Mouse (Mus musculus) small intestine, adult 2 months (tissue): ENCODE results near the gene Orc1. TPM values are rescaled to one million over a fixed set of nuclear protein-coding genes. Genes with fewer than 3 reads are reported as not detected.

Experiments used
- H3K27ac ChIP-seq: fragments of 200-500 bp; 2 replicates; pipeline ENCODE4 v1.5.1; 2012; ENCODE audit warnings: low read depth, low read length, control low read depth, inconsistent platforms; ENCODE audit not compliant: insufficient read depth
- H3K27me3 ChIP-seq: fragments of 200-500 bp; 2 replicates; pipeline ENCODE4 v1.6.1; 2012; ENCODE audit warnings: mild to moderate bottlenecking, moderate library complexity, low read length, inconsistent platforms; ENCODE audit not compliant: control insufficient read depth, insufficient read depth
- H3K36me3 ChIP-seq: fragments of 200-500 bp; 2 replicates; pipeline ENCODE4 v1.6.1; 2012; ENCODE audit warnings: mild to moderate bottlenecking, low read length, control low read depth, inconsistent platforms; ENCODE audit not compliant: control insufficient read depth, insufficient read depth
- H3K4me1 ChIP-seq: fragments of 200-500 bp; 2 replicates; pipeline ENCODE4 v1.6.1; 2012; ENCODE audit warnings: low read length, inconsistent platforms, mixed read lengths; ENCODE audit not compliant: control insufficient read depth, insufficient read depth, insufficient read length
- H3K4me3 ChIP-seq: fragments of 200-500 bp; 2 replicates; pipeline ENCODE4 v1.5.1; 2012; ENCODE audit warnings: low read depth, mild to moderate bottlenecking, control low read depth, inconsistent platforms, low read length, moderate library complexity
- CTCF ChIP-seq: fragments of 200-500 bp; IDR thresholded peaks from 2 replicates; pipeline ENCODE4 v1.5.1; 2012; ENCODE audit warnings: low read depth, mild to moderate bottlenecking, control low read depth, inconsistent platforms, low read length, moderate library complexity, mixed read lengths; ENCODE audit not compliant: insufficient replicate concordance, insufficient read length; ENCODE audit errors: extremely low read depth
- POLR2A ChIP-seq: fragments of 200-500 bp; IDR thresholded peaks from 2 replicates; pipeline ENCODE4 v1.6.1; 2012; ENCODE audit warnings: low read depth, mild to moderate bottlenecking, control low read depth, inconsistent platforms, low read length, moderate library complexity
- WGBS: fragments of 180-500 bp; shearing (Covaris S2); methylation state at CpG from one replicate; pipeline ENCODE4 v1.1.7; 2018; 5-methylcytosine and 5-hydroxymethylcytosine counted together
- polyA plus RNA-seq: library from polyadenylated mRNA; depleted of rRNA; stranded (reverse); fragments of >200 nt; gene quantifications from 2 replicates; pipeline ENCODE4 v1.2.3, GENCODE M21; 2012; rRNA removed

Orc1 gene
- polyA plus RNA-seq, 1 experiment = 0.41 TPM

DNA sequence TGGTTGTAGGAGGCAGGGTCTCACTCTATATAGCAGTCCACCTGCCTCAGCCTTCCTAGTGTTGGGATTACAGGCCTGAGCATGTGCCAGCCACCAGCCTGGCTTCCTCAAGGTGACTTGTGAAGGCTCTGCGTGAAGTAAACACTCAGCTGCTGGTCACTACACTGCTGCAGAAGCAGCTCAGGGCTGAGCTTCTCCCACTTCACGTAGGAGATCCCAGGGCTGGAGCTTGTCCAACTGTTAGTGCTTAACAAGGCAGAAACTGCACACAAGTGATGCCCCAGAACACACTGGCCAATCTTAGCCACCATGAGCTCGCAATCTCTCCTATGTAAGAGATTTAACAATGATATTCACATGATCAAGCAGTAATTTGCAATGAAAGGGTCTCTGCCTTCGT is 55.5 kb downstream of the Orc1 start:
- H3K4me3 ChIP-seq = no peak overlapping the region
- H3K27me3 ChIP-seq = no peaks in the 10 kb centered on the region
- H3K4me1 ChIP-seq = 0 out of 2 replicates have a peak, but pooled peaks cover 3% of the 10 kb centered on the region
- TF ChIP-seq POLR2A = no peak
- TF ChIP-seq CTCF = no peak
- 86% methylated on average over 4 of the region's 4 CpGs for WGBS
- H3K36me3 ChIP-seq = peaks cover 50% of the 10 kb centered on the region
- H3K27ac ChIP-seq = no peak overlapping the region

DNA sequence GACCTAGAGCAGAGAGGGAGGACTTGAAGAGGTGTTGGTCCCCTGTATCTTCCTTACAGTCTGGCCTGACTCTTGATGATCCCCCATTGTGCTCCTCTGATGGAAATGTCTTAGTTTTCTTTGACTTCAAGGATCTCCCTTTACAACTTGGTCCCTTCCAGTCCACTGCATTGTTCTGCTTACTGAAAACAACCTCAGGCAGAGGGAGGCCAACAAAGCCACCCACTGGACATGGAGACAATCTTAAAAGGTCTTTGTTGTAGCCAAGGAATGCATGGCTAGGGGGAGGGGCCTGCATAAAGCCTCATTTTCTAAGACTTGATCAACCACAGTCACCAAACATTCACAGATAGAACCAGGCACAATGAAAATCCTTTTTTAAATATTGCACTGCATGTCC is 55.9 kb downstream of the Orc1 start:
- TF ChIP-seq CTCF (no peak), POLR2A (no peak)
- Histone ChIP-seq H3K4me3 (no peak overlapping the region), H3K27me3 (no peaks in the 10 kb centered on the region), H3K4me1 (0 out of 2 replicates have a peak, but pooled peaks cover 3% of the 10 kb centered on the region), H3K36me3 (peaks cover 46% of the 10 kb centered on the region), H3K27ac (no peak overlapping the region)

DNA sequence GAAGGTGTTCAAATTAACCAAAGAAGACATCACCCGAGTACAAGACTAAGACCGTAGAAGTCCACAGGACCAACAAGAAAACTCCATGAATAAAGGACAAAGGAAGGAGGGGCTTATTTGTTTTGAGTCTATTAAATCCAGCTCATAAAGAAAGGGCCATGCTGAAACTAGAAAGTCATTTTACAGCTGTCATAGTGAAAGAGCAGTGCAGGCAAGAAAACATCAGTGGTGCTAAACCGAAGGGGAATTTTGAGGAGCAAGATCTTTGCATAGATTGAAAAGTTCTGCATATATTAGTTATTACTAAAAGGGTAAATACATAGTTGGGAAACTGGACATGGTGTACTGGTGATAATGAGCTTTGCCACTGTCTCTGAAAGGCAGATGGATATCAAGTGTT is 58.5 kb downstream of the Orc1 start:
- no peaks in the 10 kb centered on the region for H3K27me3 ChIP-seq
- 86% methylated on average over 3 of the region's 3 CpGs for WGBS
- peaks cover 35% of the 10 kb centered on the region for H3K36me3 ChIP-seq
- no peak for TF ChIP-seq POLR2A
- TF ChIP-seq CTCF = no peak
- H3K4me3 ChIP-seq = no peak overlapping the region
- no peak overlapping the region for H3K27ac ChIP-seq
- H3K4me1 ChIP-seq = peaks cover 6% of the 10 kb centered on the region; the same call in 1 of the 2 replicates

- Histone ChIP-seq H3K4me1 (peaks cover 6% of the 10 kb centered on the region; the same call in 1 of the 2 replicates), H3K27ac (no peak overlapping the region), H3K27me3 (no peaks in the 10 kb centered on the region), H3K36me3 (peaks cover 27% of the 10 kb centered on the region), H3K4me3 (no peak overlapping the region)
- TF ChIP-seq CTCF = no peak
- no peak for TF ChIP-seq POLR2A
- WGBS = 70% methylated on average over 5 of the region's 5 CpGs
These were observed 59.5 kb downstream of the Orc1 start for GRCm38 (mm10) chr4:108638752-108639151.

DNA sequence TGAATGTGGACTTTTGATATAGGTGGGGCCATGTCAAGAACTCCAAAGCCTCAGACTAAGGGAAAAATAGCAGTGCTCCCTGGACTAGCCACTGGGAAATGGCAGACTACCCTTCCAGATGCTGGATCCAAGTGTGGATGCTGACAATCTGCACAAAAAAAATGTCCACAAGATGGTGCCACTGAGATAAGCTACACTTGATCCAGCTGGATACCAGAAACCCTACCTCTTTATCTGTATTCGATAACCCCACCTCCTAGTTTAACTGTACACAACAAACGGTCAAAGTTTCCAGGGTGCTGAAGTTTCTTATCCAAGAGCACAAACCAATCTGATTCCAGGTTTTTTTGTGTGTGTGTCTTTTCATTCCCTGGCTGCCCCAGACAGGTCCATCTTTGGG is 85.2 kb downstream of the Orc1 start:
- TF ChIP-seq POLR2A (no peak), CTCF (no peak)
- H3K27ac ChIP-seq = no peak overlapping the region
- H3K4me3 ChIP-seq = no peak overlapping the region
- H3K36me3 ChIP-seq = peaks cover 13% of the 10 kb centered on the region
- no peaks in the 10 kb centered on the region for H3K27me3 ChIP-seq
- no peaks in the 10 kb centered on the region for H3K4me1 ChIP-seq
- 16% methylated on average over 2 of the region's 2 CpGs for WGBS

Other genes starting within 250 kb of the Orc1 start
- gene Shisal2a, start 196.1 kb upstream of the Orc1 start, polyA plus RNA-seq = 0.20 TPM in 1 of 2 replicates, not detected in the other
- gene Gpx7, start 172.5 kb upstream of the Orc1 start, polyA plus RNA-seq = 2.4 and 3.4 TPM in 2 replicates
- 4.0 and 21.1 TPM in 2 replicates for gene Tut4, start 120.0 kb upstream of the Orc1 start, polyA plus RNA-seq
- 1.1 and 1.4 TPM in 2 replicates for gene Prpf38a, start 87 bp upstream of the Orc1 start, polyA plus RNA-seq
- gene Cc2d1b, start 40.5 kb downstream of the Orc1 start, polyA plus RNA-seq = 9.0 and 20.5 TPM in 2 replicates
- 0.08 and 0.27 TPM in 2 replicates for gene 3110021N24Rik, start 140.2 kb downstream of the Orc1 start, polyA plus RNA-seq
- 1.7 and 3.2 TPM in 2 replicates for gene Zfyve9, start 201.4 kb downstream of the Orc1 start, polyA plus RNA-seq